Mouse (Mus musculus) C2C12 (cell line): ENCODE measurements at regions not wholly inside any gene's neighbourhood (a gene's known extent, or its start where the extent isn't known, plus 50 kb on each side); places are given as distances from the start of the nearest gene placed in this dataset.

Experiments used
- CEBPB ChIP-seq: IDR thresholded peaks from one replicate; pipeline ENCODE4 v1.6.1; 2011; ENCODE audit warnings: low read depth, mild to moderate bottlenecking, control low read depth, moderate library complexity
- CTCF ChIP-seq: IDR thresholded peaks from one replicate; pipeline ENCODE4 v1.5.1; 2011; ENCODE audit not compliant: control insufficient read depth, insufficient read depth, insufficient read length
- MAX ChIP-seq: IDR thresholded peaks from one replicate; pipeline ENCODE4 v1.6.1; 2011; ENCODE audit warnings: mild to moderate bottlenecking, control low read depth
- MYOD1 ChIP-seq: IDR thresholded peaks from one replicate; pipeline ENCODE4 v1.6.1; 2011; ENCODE audit warnings: low read depth; ENCODE audit not compliant: control insufficient read depth, insufficient read length

- TF ChIP-seq CEBPB (no peak), CTCF (no peak), MYOD1 (no peak), MAX (no peak)
These were observed 266.0 kb downstream of the Klf6 start for GRCm38 (mm10) chr13:6127311-6127710.
